Mouse (Mus musculus) thymus, adult 2 months (tissue): ENCODE results near the gene Mrrf.

Experiments used
- CTCF ChIP-seq: fragments of 200-500 bp; IDR thresholded peaks from 2 replicates; pipeline ENCODE4 v1.5.1; 2012; ENCODE audit warnings: mild to moderate bottlenecking, control low read depth, low read length, moderate library complexity, borderline replicate concordance; ENCODE audit not compliant: control insufficient read depth, poor library complexity, insufficient read depth; ENCODE audit errors: extremely low read depth
- POLR2A ChIP-seq: fragments of 200-500 bp; IDR thresholded peaks from 2 replicates; pipeline ENCODE4 v1.6.1; 2012; ENCODE audit warnings: mild to moderate bottlenecking, low read length, control low read depth, moderate library complexity; ENCODE audit not compliant: control insufficient read depth, poor library complexity, insufficient read depth; ENCODE audit errors: extremely low read depth

DNA sequence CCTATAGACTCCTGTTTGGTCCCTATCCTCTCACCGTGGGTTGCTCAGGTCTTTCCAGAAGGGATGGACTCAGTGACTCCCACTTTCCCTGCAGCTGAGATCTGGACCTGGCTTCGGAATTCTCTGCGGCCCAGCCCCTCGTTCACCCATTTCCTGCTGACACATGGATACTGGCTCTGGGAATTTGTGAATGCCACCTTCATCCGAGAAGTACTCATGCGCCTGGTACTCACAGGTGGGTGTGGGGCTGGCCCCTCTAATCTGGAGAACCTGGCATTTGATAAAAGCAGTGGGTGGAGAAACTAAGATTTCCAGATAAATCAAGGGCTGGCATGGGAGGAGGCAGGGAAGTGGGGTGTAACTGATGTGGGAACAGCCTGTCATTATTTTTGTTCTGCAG, 101.4 kb downstream of the Mrrf start:
- TF ChIP-seq CTCF (no peak), POLR2A (no peak)
